Mouse (Mus musculus): ENCODE results near the gene Slit1. TPM values are rescaled to one million over a fixed set of nuclear protein-coding genes. Genes with fewer than 3 reads are reported as not detected.

The Slit1 gene
- 0.69 and 0.97 TPM in 2 replicates for polyA plus RNA-seq (2015; fragmentation: Nextera tagmentation; extraction: Ambion mirVana)

DNA sequence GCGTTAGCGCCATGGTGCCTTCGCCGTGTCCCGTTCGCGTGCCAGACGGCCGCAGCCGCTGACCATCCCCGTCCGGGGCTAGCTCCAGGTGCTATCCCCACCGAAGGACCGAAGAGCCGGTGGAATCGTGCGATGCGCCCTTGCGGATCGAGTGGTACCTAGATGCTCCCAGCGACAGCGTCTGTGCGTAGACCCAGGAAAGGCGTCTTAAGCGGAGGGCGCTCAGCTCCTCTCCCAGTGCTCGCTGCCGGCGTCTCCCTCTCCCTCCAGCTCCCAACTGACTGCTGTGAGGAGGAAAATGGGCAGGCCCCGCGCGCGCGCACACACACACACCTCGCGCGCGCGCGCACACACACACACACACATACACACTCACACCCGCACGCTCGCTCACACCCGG lies at the start of gene Slit1:
TSS of gene Slit1 (minus strand) at position 270 of the 400 bp plus-strand sequence.
- Histone ChIP-seq H3K36me3 (ENCODE audit: control insufficient read depth, insufficient read depth, low read length) (no peaks in the 10 kb centered on the region), H3K4me1 (ENCODE audit: control insufficient read depth, insufficient read depth, low read length) (peaks cover 9% of the 10 kb centered on the region; the same call in 1 of the 2 replicates), H3K4me2 (ENCODE audit: low read depth, low read length) (peak within 1 kb of the TSS; percentile 82), H3K9me3 (replicated peaks; ENCODE audit: control insufficient read depth, low read length) (no peaks in the 10 kb centered on the region), H3K9ac (ENCODE audit: low read length) (peak within 1 kb of the TSS; percentile 48), H3K4me3 (replicated peaks; ENCODE audit: low read length) (peak within 1 kb of the TSS; percentile 47), H3K27ac (ENCODE audit: low read length) (no peak within 1 kb of the TSS), H3K27me3 (ENCODE audit: control insufficient read depth, insufficient read depth, low read length) (peaks cover 56% of the 10 kb centered on the region)
- under 1% methylated on average over 44 of the region's 44 CpGs for WGBS
- ATAC-seq (ENCODE audit: insufficient read depth, low FRiP score): 0 out of 2 replicates have a peak, but pooled peaks have one; percentile 15

DNA sequence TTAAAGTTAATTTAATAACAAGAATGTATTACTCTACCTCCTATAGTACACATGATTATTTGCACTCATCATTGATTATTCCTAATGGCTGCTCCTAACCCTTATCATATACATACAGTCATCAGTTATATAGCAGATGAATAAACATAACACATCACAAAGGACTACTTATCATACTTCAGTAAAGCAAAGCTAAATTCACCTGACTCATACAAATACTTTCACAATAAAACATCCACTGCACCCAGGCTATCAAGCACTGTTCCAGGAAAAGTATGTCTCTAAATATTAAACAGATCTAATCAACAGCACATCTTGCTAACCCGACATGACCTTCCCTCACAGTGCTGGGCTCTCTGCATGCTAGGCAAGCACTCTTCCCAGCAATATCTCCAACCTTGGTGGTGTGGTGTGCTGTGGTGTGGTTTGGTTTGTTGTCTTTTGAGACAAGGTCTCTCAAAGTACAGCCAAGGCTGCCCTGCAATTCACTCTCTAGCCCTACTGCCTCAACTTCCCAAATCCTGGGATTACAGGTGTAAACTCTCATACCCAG lies 49.5 kb upstream of the Slit1 start:
- Histone ChIP-seq H3K36me3 (ENCODE audit: control insufficient read depth, insufficient read depth, low read length) (peaks cover 3% of the 10 kb centered on the region; the same call in 1 of the 2 replicates), H3K9ac (ENCODE audit: low read length) (no peak overlapping the region), H3K4me3 (replicated peaks; ENCODE audit: low read length) (no peak overlapping the region), H3K27ac (ENCODE audit: low read length) (no peak overlapping the region), H3K4me1 (ENCODE audit: control insufficient read depth, insufficient read depth, low read length) (peaks cover 5% of the 10 kb centered on the region; the same call in 1 of the 2 replicates), H3K27me3 (ENCODE audit: control insufficient read depth, insufficient read depth, low read length) (no peaks in the 10 kb centered on the region), H3K9me3 (replicated peaks; ENCODE audit: control insufficient read depth, low read length) (no peaks in the 10 kb centered on the region), H3K4me2 (ENCODE audit: low read depth, low read length) (no peak overlapping the region)
- ATAC-seq (ENCODE audit: insufficient read depth, low FRiP score): no peak
- 54% methylated on average over 1 of the region's 1 CpGs for WGBS

DNA sequence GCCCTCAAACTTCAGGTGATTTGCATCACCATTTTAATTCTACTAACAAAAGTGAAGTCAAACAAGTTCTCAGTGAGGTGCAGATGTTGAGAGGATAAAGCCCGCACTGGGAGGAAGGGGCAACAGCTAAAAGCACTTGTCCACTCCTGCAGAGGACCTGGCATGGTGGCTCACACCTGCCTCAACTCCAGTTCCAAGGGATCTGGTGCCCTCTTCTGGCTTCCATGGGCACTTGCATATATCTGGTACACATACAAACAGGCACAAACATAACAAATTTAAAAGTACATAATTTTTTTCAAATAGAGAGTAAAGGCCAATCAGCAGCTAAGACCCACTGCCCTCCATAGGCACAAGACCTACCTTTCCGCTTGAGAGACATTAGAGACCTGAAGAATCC lies 47.9 kb upstream of the Slit1 start:
- Histone ChIP-seq H3K4me2 (ENCODE audit: low read depth, low read length) (no peak overlapping the region), H3K36me3 (ENCODE audit: control insufficient read depth, insufficient read depth, low read length) (peaks cover 6% of the 10 kb centered on the region; the same call in 1 of the 2 replicates), H3K9ac (ENCODE audit: low read length) (no peak overlapping the region), H3K4me1 (ENCODE audit: control insufficient read depth, insufficient read depth, low read length) (peaks cover 5% of the 10 kb centered on the region; the same call in 1 of the 2 replicates), H3K4me3 (replicated peaks; ENCODE audit: low read length) (no peak overlapping the region), H3K27ac (ENCODE audit: low read length) (no peak overlapping the region), H3K27me3 (ENCODE audit: control insufficient read depth, insufficient read depth, low read length) (no peaks in the 10 kb centered on the region), H3K9me3 (replicated peaks; ENCODE audit: control insufficient read depth, low read length) (no peaks in the 10 kb centered on the region)
- WGBS: 95% methylated on average over 2 of the region's 2 CpGs
- ATAC-seq (ENCODE audit: insufficient read depth, low FRiP score): no peak

DNA sequence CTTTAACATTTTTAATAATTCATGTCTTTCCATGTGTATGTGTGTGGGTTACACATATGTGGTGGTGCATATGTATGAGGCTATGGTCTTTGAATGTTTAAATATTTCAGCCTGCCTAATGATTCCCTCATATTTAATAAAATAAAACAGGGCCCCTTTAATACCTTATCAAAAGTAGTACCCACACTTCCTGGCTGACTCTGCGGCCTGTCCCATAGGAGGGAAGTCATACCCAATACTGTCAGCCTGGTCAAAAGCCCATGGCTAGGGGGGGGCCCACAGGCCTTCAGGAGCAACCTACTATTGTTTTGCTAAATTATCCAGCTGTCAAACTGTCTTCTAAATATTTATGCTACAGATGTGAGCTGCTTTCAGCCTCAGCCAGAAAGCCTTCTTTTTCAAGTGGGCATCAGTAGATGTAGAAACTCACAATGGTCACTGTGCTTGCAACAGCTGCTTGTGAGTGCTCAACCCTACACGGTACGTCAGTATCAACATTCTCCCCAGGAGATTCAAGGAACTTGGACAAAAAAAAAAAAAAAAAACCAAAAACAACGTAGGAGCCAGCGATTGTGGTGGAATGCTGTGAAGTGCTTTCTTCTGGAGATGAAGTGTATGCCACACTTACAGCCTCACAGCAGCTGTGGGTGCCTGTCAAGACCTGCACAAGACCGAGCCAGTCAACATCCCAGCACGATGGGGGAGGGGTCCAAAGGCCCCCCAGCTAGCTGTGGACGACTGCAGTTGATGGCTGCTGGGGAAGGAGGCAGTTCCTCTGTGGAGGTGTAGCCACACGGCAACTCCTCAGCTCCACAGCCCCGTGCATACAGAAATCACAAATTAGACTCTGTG lies 45.9 kb upstream of the Slit1 start:
- Histone ChIP-seq H3K9me3 (replicated peaks; ENCODE audit: control insufficient read depth, low read length) (no peaks in the 10 kb centered on the region), H3K9ac (ENCODE audit: low read length) (no peak overlapping the region), H3K4me3 (replicated peaks; ENCODE audit: low read length) (no peak overlapping the region), H3K27me3 (ENCODE audit: control insufficient read depth, insufficient read depth, low read length) (no peaks in the 10 kb centered on the region), H3K4me1 (ENCODE audit: control insufficient read depth, insufficient read depth, low read length) (no peaks in the 10 kb centered on the region), H3K36me3 (ENCODE audit: control insufficient read depth, insufficient read depth, low read length) (peaks cover 8% of the 10 kb centered on the region; the same call in 1 of the 2 replicates), H3K4me2 (ENCODE audit: low read depth, low read length) (no peak overlapping the region), H3K27ac (ENCODE audit: low read length) (no peak overlapping the region)
- ATAC-seq (ENCODE audit: insufficient read depth, low FRiP score): no peak
- 54% methylated on average over 10 of the region's 10 CpGs for WGBS

DNA sequence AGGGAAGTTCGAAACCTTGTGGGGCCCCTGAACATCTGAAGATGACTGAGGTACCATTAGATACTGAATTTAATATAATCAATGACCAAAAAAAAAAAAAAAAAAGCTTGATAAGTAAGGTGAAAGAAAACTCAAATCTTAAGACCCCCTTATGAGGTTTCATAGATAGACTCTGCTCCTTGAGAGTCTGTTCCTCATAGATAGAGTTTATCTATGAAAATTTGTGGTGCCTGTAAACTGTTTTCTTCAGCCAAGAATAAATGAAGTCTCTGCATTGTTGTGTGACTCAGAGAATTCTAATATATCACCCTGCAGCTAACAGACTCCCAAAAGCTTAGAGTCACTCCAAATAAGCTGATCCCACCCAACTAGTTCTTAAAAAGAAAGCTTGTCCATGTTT lies 43.4 kb upstream of the Slit1 start:
- H3K27ac ChIP-seq (ENCODE audit: low read length): no peak overlapping the region
- H3K9ac ChIP-seq (ENCODE audit: low read length): no peak overlapping the region
- no peak overlapping the region for H3K4me2 ChIP-seq (ENCODE audit: low read depth, low read length)
- H3K27me3 ChIP-seq (ENCODE audit: control insufficient read depth, insufficient read depth, low read length): no peaks in the 10 kb centered on the region
- ATAC-seq (ENCODE audit: insufficient read depth, low FRiP score): no peak
- no peak overlapping the region for H3K4me3 ChIP-seq (replicated peaks; ENCODE audit: low read length)
- H3K36me3 ChIP-seq (ENCODE audit: control insufficient read depth, insufficient read depth, low read length): peaks cover 14% of the 10 kb centered on the region
- WGBS: 85% methylated on average over 1 of the region's 1 CpGs
- no peaks in the 10 kb centered on the region for H3K9me3 ChIP-seq (replicated peaks; ENCODE audit: control insufficient read depth, low read length)
- H3K4me1 ChIP-seq (ENCODE audit: control insufficient read depth, insufficient read depth, low read length): no peaks in the 10 kb centered on the region

DNA sequence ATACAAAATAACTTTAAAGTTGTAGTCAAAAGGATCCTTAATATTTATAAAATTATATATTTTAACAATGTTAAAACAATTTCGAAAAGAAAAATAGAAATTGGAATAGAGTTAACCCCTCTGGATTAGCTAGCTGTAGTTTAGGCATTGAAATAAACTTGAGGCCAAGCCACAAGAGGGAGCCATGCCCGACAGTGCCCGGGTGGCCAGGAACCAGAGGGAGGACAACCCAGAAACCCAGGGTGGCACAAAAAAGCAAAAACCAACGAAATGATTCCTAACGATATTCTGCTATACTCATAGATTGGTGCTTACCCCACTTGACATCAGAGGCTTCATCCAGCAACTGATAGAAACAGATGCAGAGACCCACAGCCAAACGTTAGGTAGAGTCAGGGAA lies 34.0 kb upstream of the Slit1 start:
- H3K9ac ChIP-seq (ENCODE audit: low read length): no peak overlapping the region
- whole genome bisulfite sequencing: 87% methylated on average over 6 of the region's 6 CpGs
- no peaks in the 10 kb centered on the region for H3K27me3 ChIP-seq (ENCODE audit: control insufficient read depth, insufficient read depth, low read length)
- no peak overlapping the region for H3K4me3 ChIP-seq (replicated peaks; ENCODE audit: low read length)
- H3K27ac ChIP-seq (ENCODE audit: low read length): no peak overlapping the region
- H3K4me2 ChIP-seq (ENCODE audit: low read depth, low read length): no peak overlapping the region
- ATAC-seq (ENCODE audit: insufficient read depth, low FRiP score): no peak
- no peaks in the 10 kb centered on the region for H3K4me1 ChIP-seq (ENCODE audit: control insufficient read depth, insufficient read depth, low read length)
- peaks cover 12% of the 10 kb centered on the region for H3K36me3 ChIP-seq (ENCODE audit: control insufficient read depth, insufficient read depth, low read length)
- no peaks in the 10 kb centered on the region for H3K9me3 ChIP-seq (replicated peaks; ENCODE audit: control insufficient read depth, low read length)

DNA sequence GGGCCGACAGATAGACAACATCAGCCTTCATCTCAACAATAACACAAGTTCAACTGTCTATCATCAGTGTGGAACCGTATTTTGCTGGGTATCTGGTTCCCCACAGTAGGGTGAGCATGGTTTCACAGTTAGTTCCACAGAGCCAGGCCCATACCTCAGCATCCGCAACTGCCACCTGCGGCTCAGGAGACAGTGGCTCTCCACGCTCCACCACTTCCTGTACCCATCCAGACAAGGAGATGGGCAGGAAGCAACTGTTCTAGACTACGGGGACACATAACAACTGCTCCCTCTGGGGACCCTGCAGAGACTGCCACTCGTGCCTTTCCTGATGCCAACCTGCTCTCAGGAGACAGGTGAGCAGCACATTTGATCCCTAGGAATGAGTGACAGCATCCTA lies 25.2 kb upstream of the Slit1 start:
- ATAC-seq (ENCODE audit: insufficient read depth, low FRiP score): no peak
- H3K27ac ChIP-seq (ENCODE audit: low read length): no peak overlapping the region
- WGBS: 88% methylated on average over 7 of the region's 7 CpGs
- no peaks in the 10 kb centered on the region for H3K4me1 ChIP-seq (ENCODE audit: control insufficient read depth, insufficient read depth, low read length)
- H3K36me3 ChIP-seq (ENCODE audit: control insufficient read depth, insufficient read depth, low read length): peaks cover 3% of the 10 kb centered on the region; the same call in 1 of the 2 replicates
- H3K4me3 ChIP-seq (replicated peaks; ENCODE audit: low read length): no peak overlapping the region
- H3K4me2 ChIP-seq (ENCODE audit: low read depth, low read length): no peak overlapping the region
- no peak overlapping the region for H3K9ac ChIP-seq (ENCODE audit: low read length)
- H3K27me3 ChIP-seq (ENCODE audit: control insufficient read depth, insufficient read depth, low read length): no peaks in the 10 kb centered on the region
- H3K9me3 ChIP-seq (replicated peaks; ENCODE audit: control insufficient read depth, low read length): no peaks in the 10 kb centered on the region

DNA sequence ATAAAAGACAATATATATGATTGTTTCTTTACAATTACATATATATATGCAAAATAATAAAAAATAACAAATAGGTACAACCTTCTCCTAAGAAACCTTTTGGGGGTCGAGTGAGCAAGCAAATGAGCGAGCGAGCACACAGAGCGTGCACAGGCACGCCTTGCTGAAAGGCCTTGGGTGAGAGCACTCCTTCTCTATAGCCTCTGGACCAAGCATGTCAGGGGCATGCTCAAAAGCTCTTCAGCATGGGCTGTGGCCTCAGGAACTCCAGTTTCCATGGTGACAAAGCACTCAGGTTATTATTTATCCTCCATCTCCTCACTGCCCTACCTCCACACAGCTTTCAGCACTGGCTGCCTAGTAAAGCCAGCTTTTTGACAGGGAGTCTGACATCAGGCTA lies 23.2 kb upstream of the Slit1 start:
- H3K9me3 ChIP-seq (replicated peaks; ENCODE audit: control insufficient read depth, low read length): no peaks in the 10 kb centered on the region
- WGBS: 65% methylated on average over 5 of the region's 5 CpGs
- H3K27me3 ChIP-seq (ENCODE audit: control insufficient read depth, insufficient read depth, low read length): no peaks in the 10 kb centered on the region
- no peak overlapping the region for H3K4me3 ChIP-seq (replicated peaks; ENCODE audit: low read length)
- no peaks in the 10 kb centered on the region for H3K4me1 ChIP-seq (ENCODE audit: control insufficient read depth, insufficient read depth, low read length)
- H3K36me3 ChIP-seq (ENCODE audit: control insufficient read depth, insufficient read depth, low read length): no peaks in the 10 kb centered on the region
- H3K4me2 ChIP-seq (ENCODE audit: low read depth, low read length): no peak overlapping the region
- ATAC-seq (ENCODE audit: insufficient read depth, low FRiP score): no peak
- H3K9ac ChIP-seq (ENCODE audit: low read length): no peak overlapping the region
- no peak overlapping the region for H3K27ac ChIP-seq (ENCODE audit: low read length)
